Mouse (Mus musculus) forebrain, embryonic 14.5 days (tissue): ENCODE measurements around the gene Gm11639. TPM values are rescaled to one million over a fixed set of nuclear protein-coding genes. Genes with fewer than 3 reads are reported as not detected.

Source experiments
- ATAC-seq: fragments of 200-750 bp; cut with Nextera tagmentation; 2 replicates; pipeline ENCODE4 v1.8.0; 2017; ENCODE audit warnings: mild to moderate bottlenecking, moderate library complexity
- DNase-seq: peaks from one replicate; pipeline ENCODE4 v3.0.0-alpha.2; 2015; ENCODE audit warnings: low spot score
- H3K27ac ChIP-seq: fragments of 300-500 bp; sonication (generic); 2 replicates; pipeline ENCODE4 v1.5.1; 2014; ENCODE audit warnings: low read depth, mild to moderate bottlenecking, control low read depth, low read length, moderate library complexity
- H3K27me3 ChIP-seq: fragments of 300-500 bp; sonication (generic); replicated peaks from 2 replicates; pipeline ENCODE4 v1.6.1; 2014; ENCODE audit warnings: low read length, control low read depth, mixed read lengths; ENCODE audit not compliant: control insufficient read depth, insufficient read depth
- H3K36me3 ChIP-seq: fragments of 300-500 bp; sonication (generic); 2 replicates; pipeline ENCODE4 v1.6.1; 2014; ENCODE audit warnings: low read length, control low read depth; ENCODE audit not compliant: control insufficient read depth, insufficient read depth
- H3K4me1 ChIP-seq: fragments of 300-500 bp; sonication (generic); 2 replicates; pipeline ENCODE4 v1.6.1; 2014; ENCODE audit warnings: antibody characterized with exemption, low read length, control low read depth; ENCODE audit not compliant: control insufficient read depth, insufficient read depth
- H3K4me2 ChIP-seq: fragments of 300-500 bp; sonication (generic); 2 replicates; pipeline ENCODE4 v1.6.1; 2014; ENCODE audit warnings: mild to moderate bottlenecking, control low read depth, low read length
- H3K4me3 ChIP-seq: fragments of 300-500 bp; sonication (generic); 2 replicates; pipeline ENCODE4 v1.5.1; 2014; ENCODE audit warnings: low read depth, low read length, control low read depth
- H3K9ac ChIP-seq: fragments of 300-500 bp; sonication (generic); 2 replicates; pipeline ENCODE4 v1.6.1; 2014; ENCODE audit warnings: mild to moderate bottlenecking, low read length, control low read depth, moderate library complexity
- H3K9me3 ChIP-seq: fragments of 300-500 bp; sonication (generic); replicated peaks from 2 replicates; pipeline ENCODE4 v1.6.1; 2016; ENCODE audit warnings: low read length, control low read depth, mixed read lengths; ENCODE audit not compliant: control insufficient read depth
- WGBS: fragments of 180-500 bp; shearing (Covaris S2); extraction: QIAGEN DNeasy Blood & Tissue Kit; methylation state at CpG from one replicate; pipeline ENCODE4 v1.1.7; 2014; 5-methylcytosine and 5-hydroxymethylcytosine counted together
- polyA plus RNA-seq: library from polyadenylated mRNA; unstranded; fragments of >200 nt; fragmentation: Nextera tagmentation; extraction: Ambion mirVana; gene quantifications from 2 replicates; pipeline ENCODE4 v1.2.1, GENCODE M21; 2014

Gm11639 gene
- polyA plus RNA-seq, 1 experiment from 2014 or later: not detected

DNA sequence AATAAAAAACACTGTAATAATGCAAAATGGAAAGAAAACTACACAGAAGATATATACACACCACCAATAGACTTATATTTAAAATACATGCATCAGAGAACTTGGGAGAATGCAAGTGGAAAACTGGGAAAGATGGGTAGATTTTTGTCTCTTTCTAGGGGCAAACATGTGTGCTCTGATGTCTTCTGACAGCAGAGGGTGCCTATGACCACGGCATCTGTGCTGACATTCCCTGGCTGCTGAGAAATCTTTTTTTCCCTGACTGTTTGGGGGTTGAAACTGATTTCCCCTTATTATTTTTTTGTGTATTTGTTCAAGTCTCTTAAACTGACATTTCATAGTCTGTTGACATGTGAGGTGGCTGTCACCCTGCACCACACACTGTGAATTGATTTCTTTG is 81.6 kb downstream of the Gm11639 start:
- H3K4me1 ChIP-seq: no peaks in the 10 kb centered on the region
- WGBS: 70% methylated on average over 1 of the region's 1 CpGs
- H3K4me3 ChIP-seq: no peak overlapping the region
- H3K27ac ChIP-seq: no peak overlapping the region
- DNase-seq (no peak), ATAC-seq (no peak)
- H3K4me2 ChIP-seq: no peak overlapping the region
- no peak overlapping the region for H3K9ac ChIP-seq
- no peaks in the 10 kb centered on the region for H3K27me3 ChIP-seq
- no peaks in the 10 kb centered on the region for H3K36me3 ChIP-seq
- no peaks in the 10 kb centered on the region for H3K9me3 ChIP-seq

DNA sequence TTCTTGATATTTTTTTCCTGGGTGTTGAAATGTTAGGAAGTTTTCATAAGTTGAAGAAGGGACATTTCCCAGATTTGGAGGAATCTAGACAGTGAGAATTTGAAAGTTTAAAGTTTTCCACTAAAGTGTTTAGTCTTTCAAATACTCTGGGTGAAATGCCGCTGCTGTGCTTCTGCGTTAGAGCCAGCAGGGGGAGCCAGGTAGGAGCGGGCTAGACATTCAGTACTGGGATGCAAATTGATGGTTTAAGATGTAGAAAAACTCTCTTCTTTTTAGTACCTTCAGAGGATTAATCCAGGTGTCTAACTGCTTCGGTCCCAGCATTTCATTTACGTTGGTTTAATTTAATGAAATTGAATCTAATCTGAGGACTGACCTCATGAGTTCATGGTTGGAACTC is 82.6 kb downstream of the Gm11639 start:
- ATAC-seq (no peak), DNase-seq (peak; percentile 50)
- H3K27me3 ChIP-seq: no peaks in the 10 kb centered on the region
- H3K36me3 ChIP-seq: no peaks in the 10 kb centered on the region
- no peaks in the 10 kb centered on the region for H3K4me1 ChIP-seq
- no peaks in the 10 kb centered on the region for H3K9me3 ChIP-seq
- no peak overlapping the region for H3K9ac ChIP-seq
- H3K4me3 ChIP-seq: no peak overlapping the region
- 8% methylated on average over 5 of the region's 5 CpGs for WGBS
- no peak overlapping the region for H3K27ac ChIP-seq
- no peak overlapping the region for H3K4me2 ChIP-seq

DNA sequence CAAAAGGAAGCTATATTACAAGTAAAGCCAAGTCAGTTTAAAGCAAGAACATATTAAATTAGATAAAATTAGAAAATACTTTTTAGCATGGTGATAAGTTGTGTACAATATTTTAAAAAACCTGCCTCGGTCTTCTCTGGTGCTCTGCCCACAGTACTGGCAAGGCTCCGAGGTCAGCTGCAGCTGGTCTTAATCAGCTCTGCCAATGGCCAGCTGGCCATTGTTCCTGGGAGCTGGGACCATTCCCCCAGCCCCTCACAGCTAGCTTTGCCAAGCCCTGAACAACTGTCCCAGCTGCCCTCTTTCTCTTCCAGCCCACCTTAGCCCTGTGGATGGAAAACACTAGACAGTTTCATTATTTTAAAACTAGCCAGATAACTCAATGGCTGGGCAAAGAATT is 93.3 kb downstream of the Gm11639 start:
- WGBS: 84% methylated on average over 2 of the region's 2 CpGs
- DNase-seq (no peak), ATAC-seq (no peak)
- Histone ChIP-seq H3K9me3 (no peaks in the 10 kb centered on the region), H3K27me3 (no peaks in the 10 kb centered on the region), H3K4me2 (no peak overlapping the region), H3K27ac (no peak overlapping the region), H3K36me3 (no peaks in the 10 kb centered on the region), H3K4me3 (no peak overlapping the region), H3K9ac (no peak overlapping the region), H3K4me1 (no peaks in the 10 kb centered on the region)

- Histone ChIP-seq H3K27ac (no peak overlapping the region), H3K4me2 (no peak overlapping the region), H3K27me3 (no peaks in the 10 kb centered on the region), H3K36me3 (no peaks in the 10 kb centered on the region), H3K9ac (no peak overlapping the region), H3K9me3 (no peaks in the 10 kb centered on the region), H3K4me3 (no peak overlapping the region), H3K4me1 (no peaks in the 10 kb centered on the region)
- ATAC-seq (no peak), DNase-seq (no peak)
- WGBS: 82% methylated on average over 2 of the region's 2 CpGs
These were observed 259.2 kb downstream of the Gm11639 start for GRCm38 (mm10) chr11:104944723-104945122.

DNA sequence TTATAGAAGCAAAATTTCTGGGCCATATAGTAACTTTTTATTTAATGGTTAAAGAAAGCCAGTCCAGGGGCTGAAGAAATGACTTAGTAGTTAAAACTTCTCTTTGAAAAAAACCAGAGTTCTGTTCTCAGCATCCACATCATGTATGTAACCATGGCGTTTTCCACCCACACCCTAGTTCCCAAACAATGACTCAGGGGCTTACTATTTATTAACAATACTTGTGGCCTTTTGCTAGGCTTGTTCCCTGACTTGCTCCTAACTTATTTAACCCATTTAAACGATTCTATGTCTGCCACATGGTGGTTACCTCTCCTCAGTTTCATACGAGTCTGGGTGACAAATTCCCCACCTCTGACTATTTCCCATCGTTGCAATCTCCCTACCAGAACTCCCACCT is 266.8 kb downstream of the Gm11639 start:
- 74% methylated on average over 4 of the region's 4 CpGs for WGBS
- Histone ChIP-seq H3K9ac (no peak overlapping the region), H3K36me3 (no peaks in the 10 kb centered on the region), H3K27me3 (no peaks in the 10 kb centered on the region), H3K4me1 (no peaks in the 10 kb centered on the region), H3K27ac (no peak overlapping the region), H3K9me3 (no peaks in the 10 kb centered on the region), H3K4me3 (no peak overlapping the region), H3K4me2 (no peak overlapping the region)
- ATAC-seq: no peak
- no peak for DNase-seq

- no peaks in the 10 kb centered on the region for H3K9me3 ChIP-seq
- no peak overlapping the region for H3K27ac ChIP-seq
- no peak overlapping the region for H3K4me2 ChIP-seq
- no peaks in the 10 kb centered on the region for H3K27me3 ChIP-seq
- WGBS: 98% methylated on average over 1 of the region's 1 CpGs
- ATAC-seq: no peak
- H3K36me3 ChIP-seq: no peaks in the 10 kb centered on the region
- no peaks in the 10 kb centered on the region for H3K4me1 ChIP-seq
- H3K9ac ChIP-seq: no peak overlapping the region
- H3K4me3 ChIP-seq: no peak overlapping the region
- DNase-seq: no peak
These were observed 282.4 kb downstream of the Gm11639 start for GRCm38 (mm10) chr11:104967862-104968261.

DNA sequence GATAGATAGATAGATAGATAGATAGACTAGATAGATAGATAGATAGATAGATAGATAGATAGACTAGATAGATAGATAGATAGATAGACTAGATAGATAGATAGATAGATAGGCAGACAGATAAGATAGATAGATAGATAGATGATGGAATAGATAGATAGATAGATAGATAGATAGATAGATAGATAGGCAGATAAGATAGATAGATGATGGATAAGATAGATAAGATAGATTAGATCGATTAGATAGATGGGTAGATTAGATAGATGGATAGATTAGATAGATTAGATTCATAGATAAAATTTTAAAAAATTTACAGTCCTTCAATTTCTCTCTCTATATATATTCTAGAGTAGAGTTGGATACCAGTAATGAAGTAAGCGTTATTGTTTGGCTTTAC is 282.9 kb downstream of the Gm11639 start:
- Histone ChIP-seq H3K36me3 (no peaks in the 10 kb centered on the region), H3K4me1 (no peaks in the 10 kb centered on the region), H3K4me2 (no peak overlapping the region), H3K9ac (no peak overlapping the region), H3K9me3 (no peaks in the 10 kb centered on the region), H3K4me3 (no peak overlapping the region), H3K27me3 (no peaks in the 10 kb centered on the region), H3K27ac (no peak overlapping the region)
- DNase-seq (no peak), ATAC-seq (no peak)
- WGBS: 97% methylated on average over 2 of the region's 2 CpGs

DNA sequence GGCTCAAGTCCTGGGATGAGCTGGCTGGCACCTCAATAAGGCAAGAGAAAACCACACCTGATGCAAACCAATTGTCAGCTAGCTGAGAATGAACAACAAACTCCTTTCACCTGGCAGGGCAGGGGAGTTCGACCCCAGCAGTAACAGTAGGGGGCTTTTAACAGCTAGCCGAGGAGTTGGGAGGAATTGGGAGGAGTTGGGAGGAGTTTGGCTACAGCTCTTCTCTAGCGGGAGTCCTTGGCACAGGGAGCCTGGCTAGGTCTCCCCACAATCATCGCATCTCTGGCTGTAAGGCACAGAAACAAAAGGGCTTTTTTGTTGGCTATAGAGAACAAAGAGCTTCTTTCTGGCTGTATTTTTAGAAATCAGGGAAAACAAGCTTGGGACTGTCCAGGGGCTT is 285.8 kb downstream of the Gm11639 start:
- DNase-seq: peak; percentile 69
- ATAC-seq: no peak
- WGBS: 0% methylated on average over 4 of the region's 4 CpGs
- Histone ChIP-seq H3K9me3 (no peaks in the 10 kb centered on the region), H3K4me2 (no peak overlapping the region), H3K36me3 (no peaks in the 10 kb centered on the region), H3K27me3 (no peaks in the 10 kb centered on the region), H3K4me3 (no peak overlapping the region), H3K9ac (no peak overlapping the region), H3K27ac (no peak overlapping the region), H3K4me1 (no peaks in the 10 kb centered on the region)

GRCm38 (mm10) chr11:104972480-104972879 is 287.0 kb downstream of the Gm11639 start:
- Histone ChIP-seq H3K27me3 (no peaks in the 10 kb centered on the region), H3K4me2 (no peak overlapping the region), H3K4me1 (no peaks in the 10 kb centered on the region), H3K36me3 (no peaks in the 10 kb centered on the region), H3K4me3 (no peak overlapping the region), H3K27ac (no peak overlapping the region), H3K9me3 (no peaks in the 10 kb centered on the region), H3K9ac (no peak overlapping the region)
- DNase-seq (no peak), ATAC-seq (no peak)
- WGBS: 86% methylated on average over 8 of the region's 8 CpGs

GRCm38 (mm10) chr11:104977976-104978375 is 292.5 kb downstream of the Gm11639 start:
- Histone ChIP-seq H3K9ac (no peak overlapping the region), H3K27ac (no peak overlapping the region), H3K4me1 (no peaks in the 10 kb centered on the region), H3K4me3 (no peak overlapping the region), H3K36me3 (no peaks in the 10 kb centered on the region), H3K27me3 (no peaks in the 10 kb centered on the region), H3K9me3 (no peaks in the 10 kb centered on the region), H3K4me2 (no peak overlapping the region)
- no peak for ATAC-seq
- WGBS: 60% methylated on average over 5 of the region's 5 CpGs
- DNase-seq: no peak
